In the genomic region with DNA sequence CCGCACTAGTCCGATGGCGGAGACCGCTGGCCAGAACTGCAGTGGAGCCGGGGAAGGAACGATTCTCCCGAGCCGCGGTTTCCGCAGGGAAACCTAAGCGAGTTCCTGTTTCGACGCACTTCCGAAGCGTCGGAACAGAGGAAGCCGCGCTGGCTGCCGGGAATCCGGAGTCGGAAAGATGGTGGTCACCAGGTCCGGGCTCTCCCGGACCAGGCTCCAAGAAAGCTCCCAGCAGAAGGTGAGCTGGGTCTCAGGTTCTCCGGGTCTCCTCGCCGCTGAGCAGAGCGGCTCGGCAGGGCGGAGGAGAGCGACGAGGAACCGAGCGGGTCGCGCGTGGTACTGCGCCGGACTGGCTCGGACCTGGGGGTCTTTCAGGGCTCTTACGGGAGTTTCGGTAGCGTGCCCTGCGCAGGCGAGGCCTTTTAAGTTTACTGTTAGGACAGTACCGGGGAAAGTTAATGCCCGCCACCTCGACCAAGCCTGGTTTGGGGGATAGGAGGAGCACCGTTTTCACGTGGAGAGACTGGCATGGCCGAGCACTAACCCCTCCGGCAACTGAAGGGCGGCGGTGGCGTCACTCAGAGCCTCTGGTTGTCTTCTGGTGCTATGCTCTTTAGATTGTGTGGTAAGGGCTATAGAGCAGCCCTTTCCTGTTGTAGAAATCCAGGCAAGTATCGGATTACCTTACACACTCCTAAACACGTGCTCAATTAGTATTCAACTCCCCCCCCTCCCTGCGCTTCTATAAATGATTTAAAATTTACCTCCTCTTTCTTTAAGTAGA, we compare ENCODE assay signal across 7 mouse cellular contexts. TPM values are rescaled to one million over a fixed set of nuclear protein-coding genes. Genes with fewer than 3 reads are reported as not detected.
A peak's percentile ranks its signal among the peaks of the same experiment; 100 is the strongest.
DNase-seq lines count a peak whose midpoint lies in the region; ATAC-seq lines count a peak whose summit lies in the region.

TSS of gene Dnttip2 (plus strand) at position 148 of the 784 bp plus-strand sequence.

- 1% methylated on average over 57 of the region's 57 CpGs for WGBS in intestine, embryonic 16.5 days
- under 1% methylated on average over 56 of the region's 57 CpGs for WGBS in limb, embryonic 11.5 days
- under 1% methylated on average over 54 of the region's 57 CpGs for WGBS in midbrain, embryonic 14.5 days

- peak; percentile 98 for ATAC-seq in intestine, embryonic 16.5 days
- ATAC-seq in limb, embryonic 11.5 days (ENCODE audit: insufficient number of reproducible peaks, low FRiP score, low TSS enrichment, low read depth): peak; percentile 89
- ATAC-seq in midbrain, embryonic 14.5 days (ENCODE audit: low FRiP score, low TSS enrichment): peak; percentile 95

- intact Hi-C loops in gastrocnemius, postnatal 36 days (cut with DNase I): loop anchor here (2.0 kb wide), 1 partner anchor 18 kb away; no protein-coding TSS in a partner anchor

- H3K4me2 ChIP-seq in intestine, embryonic 16.5 days (ENCODE audit: low read depth, low read length): peak within 1 kb of the TSS; percentile 66
- peak within 1 kb of the TSS; percentile 74 for H3K4me2 ChIP-seq in limb, embryonic 11.5 days (ENCODE audit: low read depth, severe bottlenecking)
- peak within 1 kb of the TSS; percentile 85 for H3K4me2 ChIP-seq in midbrain, embryonic 14.5 days (ENCODE audit: low read length)

- H3K27ac ChIP-seq in intestine, embryonic 16.5 days (ENCODE audit: low read length): peak within 1 kb of the TSS; percentile 60; the same call in 1 of the 2 replicates
- no peak within 1 kb of the TSS for H3K27ac ChIP-seq in limb, embryonic 11.5 days (replicated peaks; ENCODE audit: low read depth, low read length)
- peak within 1 kb of the TSS; percentile 72 for H3K27ac ChIP-seq in midbrain, embryonic 14.5 days (replicated peaks; ENCODE audit: low read depth, low read length)

- H3K4me3 ChIP-seq in intestine, embryonic 16.5 days (ENCODE audit: low read length): peak within 1 kb of the TSS; percentile 99
- peak within 1 kb of the TSS; percentile 96 for H3K4me3 ChIP-seq in limb, embryonic 11.5 days (ENCODE audit: low read depth, low read length)
- H3K4me3 ChIP-seq in midbrain, embryonic 14.5 days (replicated peaks; ENCODE audit: low read depth, low read length): peak within 1 kb of the TSS; percentile 91

- H3K9ac ChIP-seq in intestine, embryonic 16.5 days (ENCODE audit: low read depth, low read length): peak within 1 kb of the TSS; percentile 95
- H3K9ac ChIP-seq in limb, embryonic 11.5 days (ENCODE audit: low read length): peak within 1 kb of the TSS; percentile 92
- H3K9ac ChIP-seq in midbrain, embryonic 14.5 days (replicated peaks; ENCODE audit: low read length): peak within 1 kb of the TSS; percentile 79

- H3K4me1 ChIP-seq in intestine, embryonic 16.5 days (ENCODE audit: control insufficient read depth, insufficient read depth, low read length): peaks cover 30% of the 10 kb centered on the region
- peaks cover 11% of the 10 kb centered on the region for H3K4me1 ChIP-seq in limb, embryonic 11.5 days (ENCODE audit: control insufficient read depth, insufficient read depth, low read length)
- peaks cover 25% of the 10 kb centered on the region for H3K4me1 ChIP-seq in midbrain, embryonic 14.5 days (ENCODE audit: control insufficient read depth, insufficient read depth, low read length)

- H3K36me3 ChIP-seq in intestine, embryonic 16.5 days (ENCODE audit: control insufficient read depth, insufficient read depth, low read length): peaks cover 2% of the 10 kb centered on the region; the same call in 1 of the 2 replicates
- H3K36me3 ChIP-seq in limb, embryonic 11.5 days (ENCODE audit: control insufficient read depth, insufficient read depth, low read length): peaks cover 15% of the 10 kb centered on the region; the same call in 1 of the 2 replicates
- H3K36me3 ChIP-seq in midbrain, embryonic 14.5 days (ENCODE audit: control insufficient read depth, insufficient read depth, low read length): peaks cover 34% of the 10 kb centered on the region

- DNase-seq in adrenal gland, adult 8-10 months: peak; percentile 92
- peak; percentile 96 for DNase-seq in embryo, embryonic 11.5 days (ENCODE audit: low read depth, low spot score)
- peak; percentile 87 to 89 for DNase-seq in gastrocnemius, postnatal 36 days
- peak; percentile 94 for DNase-seq in limb, embryonic 11.5 days (ENCODE audit: low spot score)
- DNase-seq in midbrain, embryonic 14.5 days: peak; percentile 98
- peak; percentile 77 to 81 for DNase-seq in spleen, adult 18-20 months

- H3K27me3 ChIP-seq in intestine, embryonic 16.5 days (replicated peaks; ENCODE audit: control insufficient read depth, insufficient read depth, low read length): no peaks in the 10 kb centered on the region
- H3K27me3 ChIP-seq in limb, embryonic 11.5 days (ENCODE audit: control insufficient read depth, insufficient read depth, low read length): no peaks in the 10 kb centered on the region
- H3K27me3 ChIP-seq in midbrain, embryonic 14.5 days (ENCODE audit: control insufficient read depth, insufficient read depth, low read length): no peaks in the 10 kb centered on the region

- H3K9me3 ChIP-seq in intestine, embryonic 16.5 days (ENCODE audit: control insufficient read depth, low read length): no peaks in the 10 kb centered on the region
- H3K9me3 ChIP-seq in limb, embryonic 11.5 days (ENCODE audit: control insufficient read depth, low read length): no peaks in the 10 kb centered on the region
- H3K9me3 ChIP-seq in midbrain, embryonic 14.5 days (ENCODE audit: control insufficient read depth, low read length): no peaks in the 10 kb centered on the region

RNA-seq across cellular contexts. Expression of gene Dnttip2, which starts in this region (rescaled TPM):
- 10 to 100 TPM; 36.0 to 43.2 (median 38.6) TPM for total RNA-seq in adrenal gland, adult 8-10 months (2022)
- total RNA-seq in gastrocnemius, postnatal 36 days (2021): 10 to 100 TPM; 18.9 to 27.1 TPM
- polyA plus RNA-seq in intestine, embryonic 16.5 days (2015; fragmentation: Nextera tagmentation; extraction: Ambion mirVana): 62.6 and 69.2 TPM in 2 replicates
- 102 and 107 TPM in 2 replicates for polyA plus RNA-seq in limb, embryonic 11.5 days (2014; fragmentation: Nextera tagmentation; extraction: Ambion mirVana)
- polyA plus RNA-seq in midbrain, embryonic 14.5 days (2014; fragmentation: Nextera tagmentation; extraction: Ambion mirVana): 48.5 and 57.6 TPM in 2 replicates
